Mouse (Mus musculus): ENCODE measurements around the gene Clstn3. TPM values are rescaled to one million over a fixed set of nuclear protein-coding genes. Genes with fewer than 3 reads are reported as not detected.
"Not testable (repeated sequence)": the region's sequence is repeated elsewhere in the genome, so short reads cannot be mapped to it uniquely, and the experiment has no call there.

Gene Clstn3
- total RNA-seq, 2 experiments from 2014 or later: 272 to 280 TPM

GRCm38 (mm10) chr6:124414927-124415325 lies 49.7 kb downstream of the Clstn3 start, which contains the start of gene Pex5:
Pex5 (minus strand) TSS chr6:124415067.
- DNase-seq (ENCODE audit: low spot score in 2 of 2): peak; percentile 94 to 96

- DNase-seq (ENCODE audit: low spot score in 2 of 2): peak; percentile 53 to 67
These were observed 50.3 kb downstream of the Clstn3 start for GRCm38 (mm10) chr6:124414150-124414926.

DNA sequence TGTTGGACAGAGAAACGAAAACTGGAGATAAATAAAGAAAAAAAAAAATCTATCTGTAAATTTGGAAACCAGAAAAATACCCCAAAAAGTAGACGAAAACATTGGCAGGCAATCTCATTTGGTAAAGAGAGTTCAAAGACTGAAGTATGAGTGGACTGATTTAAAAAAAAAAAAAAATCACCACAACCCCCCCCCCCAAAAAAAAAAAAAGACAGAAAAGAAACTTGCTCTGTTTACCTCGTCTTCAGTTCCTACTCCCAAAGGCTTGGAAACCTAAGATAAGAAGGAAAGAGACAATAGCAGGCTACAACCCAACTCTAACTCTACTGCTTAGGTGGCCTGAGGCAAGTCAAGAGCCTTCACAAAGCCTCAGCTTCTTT lies 50.8 kb downstream of the Clstn3 start:
- no peak for DNase-seq (ENCODE audit: low spot score in 2 of 2)

GRCm38 (mm10) chr6:124408355-124408754 lies 56.2 kb downstream of the Clstn3 start:
- DNase-seq (ENCODE audit: low spot score in 2 of 2): no peak

DNA sequence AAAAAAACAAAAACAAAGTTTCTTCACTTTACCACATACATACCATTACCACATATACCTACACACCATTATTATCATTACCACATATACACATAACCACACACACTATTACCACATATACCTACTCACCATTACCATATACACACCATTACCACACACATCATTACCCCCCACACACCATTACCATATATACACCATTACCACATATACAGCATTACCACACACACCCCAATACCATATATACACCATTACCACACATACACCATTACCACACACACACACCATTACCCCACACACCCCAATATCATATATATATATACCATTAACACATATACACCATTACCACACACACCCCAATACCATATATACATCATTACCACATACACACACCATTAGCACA lies 57.4 kb downstream of the Clstn3 start:
- DNase-seq (ENCODE audit: low spot score in 2 of 2): no peak

DNA sequence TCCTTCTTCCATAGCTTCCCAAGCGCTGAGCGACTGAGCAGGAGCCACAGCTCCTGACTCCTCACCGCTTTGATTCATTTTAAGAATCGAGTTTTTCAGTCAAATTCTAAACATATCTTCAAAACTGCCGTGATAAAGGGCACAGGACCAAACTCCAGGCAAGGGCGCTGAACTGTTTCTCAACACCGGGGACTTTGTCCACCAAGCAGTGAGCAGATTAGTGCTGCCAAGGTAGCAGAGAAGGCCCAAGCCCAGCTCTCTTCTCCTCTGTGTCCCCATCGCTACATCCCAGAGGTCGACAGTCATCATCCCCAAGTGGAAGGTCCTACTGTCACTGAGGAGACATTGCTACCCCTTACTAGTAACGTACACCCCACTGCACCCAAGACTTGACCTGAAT lies 58.3 kb downstream of the Clstn3 start:
- DNase-seq (ENCODE audit: low spot score in 2 of 2): no peak

- no peak for DNase-seq (ENCODE audit: low spot score in 2 of 2)
These were observed 64.9 kb downstream of the Clstn3 start for GRCm38 (mm10) chr6:124399738-124400137.

- DNase-seq (ENCODE audit: low spot score in 2 of 2): not testable (repeated sequence)
These were observed 69.6 kb downstream of the Clstn3 start for GRCm38 (mm10) chr6:124394991-124395390.

Other genes with a start within 250 kb of the Clstn3 start
- gene Vmn2r27, start 232.9 kb downstream of the Clstn3 start, total RNA-seq (2021): not detected
- gene Cd163, start 160.1 kb downstream of the Clstn3 start, total RNA-seq (2021): 1 to 10 TPM; 3.7 to 4.0 TPM
- gene Pex5, start 49.7 kb downstream of the Clstn3 start, total RNA-seq (2021): 10 to 100 TPM; 70.2 to 81.5 TPM
- under 1 TPM; 0.25 to 0.34 TPM for gene C1rl, start 28.3 kb upstream of the Clstn3 start, total RNA-seq (2021)
- gene C1ra, start 47.6 kb upstream of the Clstn3 start, total RNA-seq (2021): under 1 TPM; 0.30 to 0.47 TPM
- 1 to 10 TPM; 1.2 to 1.3 TPM for gene C1s1, start 77.6 kb upstream of the Clstn3 start, total RNA-seq (2021)
- gene C1rb, start 105.5 kb upstream of the Clstn3 start, total RNA-seq (2021): under 1 TPM in 1 of 2 experiments, not detected in 1; 0.16 TPM
- gene C1s2, start 171.3 kb upstream of the Clstn3 start, total RNA-seq (2021): under 1 TPM; 0.57 to 0.62 TPM
- 10 to 100 TPM; 43.5 to 44.0 TPM for gene Lpcat3, start 198.2 kb upstream of the Clstn3 start, total RNA-seq (2021)
- gene Emg1, start 247.4 kb upstream of the Clstn3 start, total RNA-seq (2021): 10 to 100 TPM; 49.4 to 53.8 TPM
- gene Phb2, start 247.5 kb upstream of the Clstn3 start, total RNA-seq (2021): 100 to 1,000 TPM; 159 to 164 TPM